Mouse (Mus musculus): ENCODE data around the gene Rgs7. TPM values are rescaled to one million over a fixed set of nuclear protein-coding genes. Genes with fewer than 3 reads are reported as not detected.

The Rgs7 gene
- total RNA-seq, 2 experiments from 2014 or later: 77.4 to 81.6 TPM

DNA sequence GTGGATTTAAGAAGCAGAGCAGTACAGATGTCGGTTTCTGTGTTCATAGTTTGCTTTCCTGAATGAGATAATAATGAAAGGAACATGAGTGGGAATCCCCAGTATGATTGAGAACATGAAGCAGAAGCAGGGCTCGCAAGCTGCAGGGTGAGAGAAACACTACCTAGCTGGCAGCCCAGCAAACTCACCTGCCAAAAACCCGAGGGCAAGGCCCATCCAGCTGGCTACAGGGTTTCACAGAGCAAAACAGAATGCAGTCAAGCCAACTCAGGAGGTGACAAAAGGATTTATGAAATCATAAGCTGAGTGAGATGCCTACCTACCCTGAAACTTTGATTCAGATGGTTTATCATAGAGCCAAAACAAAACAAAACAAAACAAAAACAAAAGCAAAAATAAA is 307.6 kb downstream of the Rgs7 start:
- no peak for DNase-seq (ENCODE audit: low spot score in 2 of 2)

DNA sequence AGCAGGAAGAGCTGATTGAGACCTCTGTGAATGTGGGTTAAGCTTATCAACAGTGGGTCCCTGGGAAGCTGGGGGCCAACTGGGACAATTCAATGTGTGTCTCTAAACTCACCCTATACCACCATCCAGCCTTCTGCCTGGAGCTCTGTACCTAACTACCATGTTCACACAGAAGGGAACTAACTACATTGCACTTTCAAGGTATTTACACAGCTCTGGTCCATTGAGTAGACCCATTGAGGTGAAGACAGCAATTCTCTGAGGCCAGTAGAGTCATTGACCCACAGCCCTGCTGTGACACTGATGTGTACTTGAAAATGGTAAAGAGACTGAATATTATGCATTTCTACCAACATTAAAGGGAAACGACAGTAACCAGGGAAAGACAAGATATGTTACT is 313.6 kb downstream of the Rgs7 start:
- DNase-seq (ENCODE audit: low spot score in 2 of 2): no peak

DNA sequence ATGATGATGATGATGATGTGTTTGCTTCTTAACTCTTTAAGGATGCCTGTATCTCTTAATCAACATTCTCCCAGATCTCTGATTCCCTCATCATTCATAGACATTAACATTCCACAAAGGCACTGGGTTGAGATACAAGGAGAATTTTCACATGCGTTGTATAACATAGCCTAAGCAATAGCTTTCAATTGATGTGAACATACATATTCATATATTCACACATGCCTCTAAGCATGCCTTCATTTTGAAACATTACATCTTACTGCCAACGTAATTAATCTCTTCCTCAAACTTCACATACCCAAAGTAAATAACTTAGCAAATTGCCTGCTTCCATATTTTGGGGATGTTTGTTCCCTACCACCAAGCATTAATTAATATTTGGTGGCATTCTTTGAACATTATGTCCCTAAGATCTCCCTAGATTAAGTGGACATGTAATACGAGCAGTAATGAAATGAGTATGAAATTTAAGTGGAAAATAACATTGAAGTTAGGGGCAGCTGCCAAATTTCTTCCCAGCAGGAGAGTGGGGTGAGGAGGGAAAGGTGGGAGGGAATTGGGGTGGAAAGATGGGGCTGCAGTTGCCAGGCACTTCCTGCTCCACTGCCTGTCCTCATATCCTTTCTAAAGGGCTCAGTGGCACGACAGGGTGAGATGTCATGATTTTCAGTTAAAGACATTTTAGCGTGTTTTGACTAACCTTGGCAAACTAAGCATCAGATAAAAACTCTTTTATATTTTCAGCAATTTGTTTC is 317.2 kb downstream of the Rgs7 start:
- no peak for DNase-seq (ENCODE audit: low spot score in 2 of 2)

DNA sequence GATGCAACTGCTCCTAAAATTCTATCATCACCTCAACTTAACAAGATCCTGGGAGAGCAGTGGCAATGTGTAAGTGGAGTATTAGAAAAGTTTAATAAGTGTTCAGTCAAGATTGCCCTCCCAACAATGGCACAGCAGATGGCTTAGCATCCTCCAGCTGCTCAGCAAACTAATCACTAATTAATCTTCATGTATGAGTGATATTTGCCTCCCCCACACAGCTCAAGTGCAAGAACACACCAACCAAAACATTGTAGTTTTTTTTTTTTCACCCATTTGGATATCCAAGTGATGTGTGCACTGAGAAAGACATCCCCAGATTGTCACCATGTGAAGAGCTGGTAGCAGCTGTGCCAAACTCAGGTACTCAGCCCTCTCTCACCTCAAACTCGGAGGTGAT is 336.8 kb downstream of the Rgs7 start:
- DNase-seq (ENCODE audit: low spot score in 2 of 2): no peak

DNA sequence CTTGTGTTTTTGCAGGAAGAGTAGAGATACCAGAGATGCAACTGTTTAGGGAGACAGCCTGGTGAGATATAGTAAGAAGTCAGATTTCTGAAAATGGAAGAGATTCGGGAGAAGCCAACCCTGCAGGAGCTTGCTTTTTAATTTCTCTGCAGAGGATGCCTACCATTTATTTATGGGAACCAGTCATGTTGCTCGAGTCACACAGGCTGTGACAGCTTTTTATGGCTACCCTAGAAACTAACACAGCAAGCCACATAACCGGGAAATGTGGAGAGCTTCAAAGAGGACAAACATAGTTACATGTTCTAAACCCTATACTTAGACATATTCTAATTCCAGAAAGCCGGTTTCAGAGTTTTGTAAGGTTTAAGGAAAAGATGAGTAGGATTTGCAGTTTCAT is 349.2 kb downstream of the Rgs7 start:
- DNase-seq (ENCODE audit: low spot score in 2 of 2): no peak

DNA sequence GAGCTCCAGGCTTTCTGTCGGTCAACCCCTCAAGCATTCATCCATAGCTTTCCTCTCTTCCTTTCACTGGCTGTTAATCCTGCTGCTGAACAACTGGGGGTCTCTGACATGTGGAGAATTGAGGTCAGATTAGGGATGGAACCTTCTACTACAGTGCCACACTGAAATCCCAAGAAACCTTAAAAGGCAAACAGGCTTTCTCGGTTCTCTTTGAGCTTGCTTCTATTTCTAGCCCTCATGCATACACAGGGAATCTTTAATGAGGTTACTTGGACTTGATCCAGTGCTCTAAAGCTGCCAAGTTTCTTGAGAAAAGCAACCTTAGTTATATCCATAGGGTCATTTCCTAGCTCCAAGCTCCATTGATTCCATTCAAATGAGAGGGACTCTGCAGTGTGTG is 363.8 kb downstream of the Rgs7 start:
- DNase-seq (ENCODE audit: low spot score in 2 of 2): peak in 1 of 2 experiments; percentile 15

DNA sequence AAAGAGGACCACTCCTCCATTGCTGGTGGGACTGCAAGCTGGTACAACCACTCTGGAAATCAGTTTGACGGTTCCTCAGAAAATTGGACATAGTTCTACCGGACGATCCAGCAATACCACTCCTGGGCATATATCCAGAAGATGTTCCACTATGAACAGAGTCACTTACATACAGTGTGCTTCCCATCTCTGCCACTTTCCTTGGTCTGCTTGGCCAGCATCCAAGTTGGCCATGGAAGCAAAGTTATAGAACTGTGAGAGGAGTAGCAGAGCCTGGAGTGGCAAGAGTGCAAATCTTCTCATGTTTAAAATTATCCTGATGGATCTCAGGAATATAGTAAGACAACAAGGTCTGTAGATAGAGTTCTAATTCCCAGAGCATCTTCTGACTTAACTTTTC is 367.9 kb downstream of the Rgs7 start:
- no peak for DNase-seq (ENCODE audit: low spot score in 2 of 2)

DNA sequence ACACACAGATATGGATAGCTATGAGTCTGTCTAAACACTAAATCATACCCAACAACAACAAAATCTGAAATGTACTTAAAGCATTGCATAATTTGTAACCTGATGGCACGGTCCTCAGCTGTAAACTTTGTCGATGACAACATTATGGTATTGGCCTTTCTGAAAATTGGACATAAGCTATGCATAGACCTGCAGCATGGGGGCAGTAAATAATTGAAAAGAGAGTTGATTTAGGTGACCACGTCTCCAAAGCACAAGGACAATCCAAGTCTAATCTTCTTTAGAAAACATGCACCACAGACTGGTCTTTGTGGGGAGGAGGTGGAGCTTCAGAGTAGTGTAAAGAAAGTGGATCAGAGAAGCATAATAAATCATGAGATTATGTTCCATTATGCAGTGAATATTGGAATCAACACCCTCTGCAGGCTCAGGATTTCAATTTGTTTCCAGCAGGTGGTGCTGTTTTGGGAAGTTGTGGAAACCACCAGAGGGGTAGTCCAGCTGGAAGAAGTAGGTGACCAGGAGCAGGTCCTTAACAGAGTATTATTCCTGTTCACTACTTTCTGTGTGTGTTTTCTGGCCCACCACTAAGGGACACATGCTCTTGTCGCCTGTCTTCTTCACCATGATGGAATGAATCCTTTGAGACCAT is 373.3 kb downstream of the Rgs7 start:
- DNase-seq (ENCODE audit: low spot score in 2 of 2): peak in 1 of 2 experiments; percentile 22

DNA sequence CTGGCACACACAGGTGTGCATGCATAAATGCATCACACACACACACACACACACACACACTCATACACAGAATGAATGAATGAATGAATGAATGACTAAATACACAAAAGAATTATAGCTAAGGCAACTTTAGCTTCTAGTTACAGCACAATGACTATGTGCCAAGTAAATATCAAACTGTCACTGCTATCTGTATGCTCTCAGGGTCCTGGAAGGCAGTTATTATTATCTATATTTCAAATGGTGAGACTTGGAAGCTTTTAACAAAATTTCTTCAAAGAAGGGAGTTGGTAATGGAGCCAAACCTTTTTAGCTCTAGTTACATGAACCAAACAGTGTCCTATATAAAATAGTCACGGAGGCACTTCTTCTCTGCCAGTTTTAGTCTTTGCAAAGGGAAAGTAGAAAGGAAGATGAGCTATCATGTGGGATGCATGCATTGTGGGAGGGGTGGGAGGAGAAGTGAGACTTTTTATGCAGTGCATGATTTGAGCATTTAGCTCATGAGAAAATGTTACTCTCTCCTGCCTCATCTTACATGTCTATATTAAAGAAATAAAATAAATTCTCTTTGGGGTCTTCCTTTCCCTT is 383.9 kb downstream of the Rgs7 start:
- DNase-seq (ENCODE audit: low spot score in 2 of 2): no peak

DNA sequence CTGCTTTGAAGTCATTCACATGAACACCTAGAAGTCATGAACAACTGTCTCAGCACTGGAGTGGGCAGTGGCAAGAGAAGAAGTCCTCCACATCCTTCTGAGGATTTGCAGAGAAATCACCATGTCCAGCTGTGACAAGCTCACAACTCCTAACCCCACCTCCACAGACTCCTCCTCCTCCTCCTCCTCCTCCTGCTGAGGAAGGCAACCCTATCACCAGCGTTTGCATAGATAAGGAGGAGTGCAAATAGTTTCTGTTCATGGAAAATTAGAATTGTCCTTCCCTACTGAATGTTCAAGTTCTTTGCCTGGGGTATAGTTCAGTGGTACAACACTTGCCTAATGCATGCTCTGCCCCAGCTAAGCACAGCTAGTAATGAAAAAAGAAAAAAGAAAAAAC is 386.0 kb downstream of the Rgs7 start:
- no peak for DNase-seq (ENCODE audit: low spot score in 2 of 2)

DNA sequence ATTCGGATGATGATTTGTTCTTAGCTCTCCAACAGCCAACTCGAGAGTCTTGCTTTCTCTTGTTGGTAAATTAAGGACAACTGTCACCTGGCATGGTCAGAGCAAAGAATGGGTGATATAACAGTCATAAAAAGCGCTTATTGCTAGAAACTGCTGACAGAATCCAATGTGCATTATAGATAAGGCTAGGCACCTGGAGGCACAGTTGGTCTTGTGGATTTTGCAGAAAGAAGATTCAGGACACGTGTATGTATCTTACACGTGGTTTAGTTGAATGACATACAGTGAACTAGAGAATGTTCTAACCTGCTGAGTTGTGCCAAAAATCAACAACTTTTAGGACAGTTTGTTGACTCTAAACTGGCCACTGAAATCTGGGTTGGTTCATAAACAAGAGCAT is 386.9 kb downstream of the Rgs7 start:
- DNase-seq (ENCODE audit: low spot score in 2 of 2): no peak

DNA sequence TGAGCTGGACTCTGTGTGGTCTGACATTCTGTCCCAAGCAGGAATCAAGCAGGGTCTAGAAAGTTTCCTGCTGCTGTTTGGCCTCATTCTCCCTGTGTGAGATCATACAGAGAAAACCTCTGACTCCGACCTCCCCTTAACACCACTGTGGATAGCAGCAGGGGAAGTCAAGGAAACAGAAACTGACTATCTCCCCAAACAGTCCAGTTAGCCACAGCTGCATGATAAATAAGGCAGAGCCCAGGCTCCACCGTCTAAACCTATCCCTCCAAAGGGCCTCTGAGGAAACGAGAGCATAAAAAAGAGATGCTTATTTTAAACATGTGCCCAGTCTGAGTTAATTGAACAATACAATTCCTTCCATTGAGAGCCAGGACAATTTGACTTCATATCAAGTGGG is 395.3 kb downstream of the Rgs7 start:
- no peak for DNase-seq (ENCODE audit: low spot score in 2 of 2)

DNA sequence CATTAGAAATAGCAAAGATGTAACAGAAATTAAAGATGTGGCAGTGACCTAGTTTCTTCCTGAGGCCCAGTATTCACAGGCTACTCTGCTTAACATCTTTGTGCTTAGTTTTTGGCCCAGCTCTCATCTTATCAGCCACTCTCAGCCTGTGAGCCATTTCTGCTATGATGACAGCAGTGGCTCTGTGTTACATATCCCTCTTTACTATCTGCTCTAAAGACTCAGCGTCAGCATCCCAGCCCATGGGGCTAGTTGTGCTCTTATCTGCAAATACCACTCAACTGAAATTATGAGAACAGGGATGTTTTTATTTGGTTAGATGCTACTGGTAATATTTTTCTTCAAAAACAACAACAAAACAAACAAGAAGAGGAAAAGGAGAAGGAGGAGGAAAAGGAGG is 410.2 kb downstream of the Rgs7 start:
- no peak for DNase-seq (ENCODE audit: low spot score in 2 of 2)

DNA sequence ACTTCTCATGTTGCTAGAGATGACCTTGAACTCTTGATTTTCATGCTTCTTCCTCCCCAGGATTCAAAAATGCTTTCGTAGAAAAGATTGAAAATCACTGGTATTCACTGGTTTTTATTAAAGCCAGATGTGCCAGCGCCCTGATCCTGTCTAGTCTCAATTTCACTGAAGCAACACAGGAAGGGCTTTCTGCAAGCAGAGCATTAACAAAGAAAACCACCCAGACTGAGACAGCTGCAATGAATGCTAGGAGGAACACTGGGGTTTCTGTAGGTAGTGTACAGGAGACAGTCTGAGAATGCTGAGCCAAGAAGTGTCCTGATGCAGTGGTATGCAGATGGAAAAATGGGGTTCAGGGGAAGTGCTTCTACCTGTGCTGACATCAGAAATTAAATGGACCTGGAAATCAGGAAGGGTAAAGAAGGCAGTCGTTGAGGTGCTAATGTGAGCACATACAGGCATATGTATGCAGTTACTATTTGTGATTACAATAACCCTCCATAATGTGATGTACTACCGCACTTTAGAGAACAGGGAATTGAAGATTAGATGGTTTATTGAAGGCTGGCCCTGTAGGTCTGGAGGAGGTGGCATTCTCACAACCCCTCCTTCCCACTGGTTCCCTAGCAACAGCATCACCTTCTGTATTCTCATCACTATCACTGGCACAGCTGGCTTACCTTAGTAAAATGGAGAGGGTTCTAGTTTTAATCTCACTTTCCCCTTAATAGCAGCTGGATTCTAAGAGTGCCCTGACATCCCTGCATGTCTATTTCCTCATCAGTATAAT is 412.3 kb downstream of the Rgs7 start:
- no peak for DNase-seq (ENCODE audit: low spot score in 2 of 2)

DNA sequence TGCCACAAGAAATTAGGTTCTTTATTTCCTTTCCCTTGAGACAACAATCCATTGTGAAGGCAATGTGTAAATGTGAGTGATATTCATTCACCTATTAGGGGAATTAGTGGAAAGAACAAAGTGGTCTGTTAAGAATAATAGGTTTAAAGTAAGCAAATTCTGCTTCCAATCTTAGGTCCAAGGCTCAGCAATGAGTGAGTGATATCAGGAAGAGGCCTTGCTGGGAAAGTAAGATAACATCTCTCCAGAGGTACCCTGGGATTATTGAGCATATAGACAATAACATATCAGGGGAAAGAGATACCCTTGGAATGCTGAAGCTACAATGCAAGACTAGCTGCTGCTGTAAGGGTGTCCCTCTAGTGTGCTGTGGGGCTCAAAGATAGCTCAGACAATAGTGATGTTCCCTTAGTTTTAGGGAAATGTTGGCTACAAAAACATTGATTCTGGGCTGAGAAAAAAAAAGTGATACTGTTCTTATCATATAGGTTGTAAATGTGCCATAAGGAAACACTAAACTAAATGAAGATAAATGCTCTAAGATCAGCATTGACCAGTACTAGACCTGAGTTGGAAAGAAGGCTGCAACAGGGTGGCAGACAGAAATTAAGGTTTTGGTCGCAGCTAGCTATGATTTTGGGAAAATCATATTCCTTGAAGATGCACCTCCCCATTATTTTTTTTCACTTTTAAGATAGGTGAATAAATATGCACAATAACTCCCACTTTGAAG is 418.6 kb downstream of the Rgs7 start:
- DNase-seq (ENCODE audit: low spot score in 2 of 2): no peak

DNA sequence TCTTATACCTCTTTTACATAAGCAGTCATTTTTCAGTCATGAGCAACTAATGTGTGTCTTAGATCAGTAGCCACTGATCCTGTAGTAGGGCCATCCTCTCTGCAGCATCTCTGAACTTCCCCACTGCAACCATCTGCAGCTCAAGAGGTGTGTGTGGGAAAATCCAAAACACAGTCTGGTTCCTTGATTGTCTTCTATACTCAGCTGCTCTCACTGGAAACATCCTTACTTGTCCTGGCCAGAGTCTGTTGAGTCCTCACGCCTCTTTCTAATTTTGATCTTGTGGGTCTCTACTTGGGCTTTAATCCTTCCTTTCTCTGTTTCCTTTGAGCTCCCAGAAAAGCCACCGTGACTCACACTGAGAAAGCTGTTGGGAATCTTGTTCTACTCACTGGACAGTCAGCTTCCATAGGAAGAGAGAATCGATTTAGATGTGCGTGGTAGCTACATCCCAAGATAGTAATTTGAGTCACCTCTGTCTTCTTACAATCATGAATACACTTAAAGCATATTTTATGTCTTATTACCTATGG is 422.5 kb downstream of the Rgs7 start:
- no peak for DNase-seq (ENCODE audit: low spot score in 2 of 2)

DNA sequence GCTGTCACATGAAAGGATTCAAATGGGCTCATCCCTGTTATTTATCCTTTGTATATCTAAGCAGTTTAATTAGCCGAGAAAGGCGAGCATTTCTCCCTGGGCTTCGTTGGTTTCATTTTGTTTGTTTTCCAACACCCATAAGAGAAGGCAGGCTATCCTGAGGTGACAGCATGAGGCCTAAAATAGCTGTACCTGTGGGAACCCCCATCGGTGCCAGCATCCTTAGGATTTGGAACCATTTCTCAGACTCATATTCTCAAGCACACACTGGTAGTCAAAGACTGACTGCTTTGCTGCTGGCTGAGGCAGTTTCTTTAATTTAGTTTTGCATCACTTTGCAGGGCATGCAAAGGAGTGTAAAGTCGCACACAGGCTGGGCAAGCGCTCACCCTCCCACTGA is 443.2 kb downstream of the Rgs7 start:
- DNase-seq (ENCODE audit: low spot score in 2 of 2): no peak

DNA sequence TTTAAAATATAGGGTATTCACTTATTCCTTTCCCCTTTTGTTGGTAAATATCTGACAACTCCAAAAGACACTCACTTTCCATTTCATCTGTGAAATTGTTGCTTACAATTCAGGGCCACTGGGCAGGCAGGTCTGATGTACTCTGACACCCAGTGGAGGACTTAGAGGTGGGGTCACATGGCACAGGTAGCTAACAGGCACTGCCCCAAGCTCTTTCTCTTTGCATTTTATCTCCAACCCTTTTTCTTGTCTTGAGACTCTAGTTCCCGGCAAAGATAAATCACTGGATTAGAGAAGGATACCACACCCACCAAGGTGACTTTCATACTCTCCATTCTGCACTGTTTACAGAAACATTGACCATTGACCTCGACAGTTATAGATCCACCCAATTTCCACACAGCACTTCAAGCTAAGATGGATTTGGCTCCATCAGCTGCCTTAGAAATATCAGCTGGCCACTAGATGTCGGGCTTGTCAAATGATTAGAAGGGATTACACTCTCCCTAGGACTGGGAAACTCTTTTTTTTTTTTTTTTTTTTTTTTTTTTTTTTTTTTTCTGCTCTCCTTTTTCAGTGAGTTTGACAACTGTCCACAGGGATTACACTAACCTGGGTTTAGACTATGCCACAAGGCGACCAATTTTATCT is 451.0 kb downstream of the Rgs7 start:
- DNase-seq (ENCODE audit: low spot score in 2 of 2): peak; percentile 67 to 76

DNA sequence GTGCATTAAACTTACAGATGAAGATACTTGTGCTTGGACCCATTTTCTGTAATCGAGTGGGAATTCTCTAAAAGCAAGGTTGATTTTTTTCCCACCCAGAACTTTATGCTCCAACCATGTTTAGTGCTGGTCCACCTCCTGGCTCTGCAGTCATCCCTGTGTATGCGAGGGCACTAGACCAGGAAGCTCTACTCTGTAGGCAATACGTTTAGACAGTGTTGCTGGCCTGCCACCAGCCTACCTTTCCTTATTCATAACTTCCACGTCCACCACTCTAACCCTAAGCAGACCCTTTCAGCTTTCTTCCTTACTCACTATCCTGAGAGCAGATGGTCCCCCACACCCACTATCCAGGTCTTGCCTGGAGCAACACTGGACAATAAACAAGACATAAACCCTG is 452.3 kb downstream of the Rgs7 start:
- no peak for DNase-seq (ENCODE audit: low spot score in 2 of 2)

DNA sequence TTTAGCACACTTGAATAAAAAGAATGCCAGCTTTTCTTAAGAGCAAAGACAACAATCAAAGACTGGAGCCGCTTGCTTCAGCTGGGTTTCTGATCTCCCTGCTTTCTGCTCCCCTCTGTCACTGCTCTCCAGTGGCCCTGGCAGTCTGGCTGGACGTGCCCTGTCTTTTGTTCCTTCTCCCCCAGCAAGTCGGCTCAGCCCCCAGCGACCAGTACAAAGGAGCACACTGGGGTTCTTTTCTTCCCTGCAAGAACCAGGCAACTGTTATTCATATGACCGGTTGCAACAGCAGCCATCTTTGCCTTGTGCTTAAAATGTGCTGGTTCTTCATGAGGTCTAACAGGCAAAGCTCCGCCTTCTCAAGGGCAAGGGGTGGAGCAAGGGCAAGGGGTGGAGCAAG is 452.7 kb downstream of the Rgs7 start:
- no peak for DNase-seq (ENCODE audit: low spot score in 2 of 2)

All from layer of hippocampus, postnatal 10 days (tissue).